Mouse (Mus musculus) urinary bladder, postnatal 10 days (tissue): Measurements from ENCODE around the gene Slc2a5.

ENCODE experiments used
- DNase-seq: peaks from one replicate; pipeline ENCODE4 v3.0.0; 2022; ENCODE audit warnings: low spot score

Slc2a5 gene

DNA sequence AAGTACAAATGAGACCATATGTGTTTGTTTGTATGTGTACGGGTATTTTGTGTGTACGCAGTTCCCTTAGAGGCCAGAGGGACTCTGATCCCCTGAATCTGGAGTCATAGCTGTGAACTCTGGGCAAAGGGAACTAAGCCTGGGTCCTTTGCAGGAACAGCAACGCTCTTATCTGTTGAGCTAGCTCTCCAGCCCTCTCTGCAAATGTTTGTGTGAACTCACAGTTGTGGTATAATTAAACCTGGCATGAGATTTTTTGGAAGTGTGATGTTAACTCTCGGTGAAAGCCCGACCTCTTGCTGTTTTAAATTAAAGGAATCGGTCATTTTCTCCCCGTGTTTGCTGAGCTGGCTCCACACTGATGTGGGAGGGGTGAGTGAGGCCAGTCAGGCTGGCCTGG is 13.4 kb upstream of the Slc2a5 start:
- DNase-seq: no peak

GRCm38 (mm10) chr4:150106637-150107036 is 12.4 kb upstream of the Slc2a5 start:
- DNase-seq: no peak

DNA sequence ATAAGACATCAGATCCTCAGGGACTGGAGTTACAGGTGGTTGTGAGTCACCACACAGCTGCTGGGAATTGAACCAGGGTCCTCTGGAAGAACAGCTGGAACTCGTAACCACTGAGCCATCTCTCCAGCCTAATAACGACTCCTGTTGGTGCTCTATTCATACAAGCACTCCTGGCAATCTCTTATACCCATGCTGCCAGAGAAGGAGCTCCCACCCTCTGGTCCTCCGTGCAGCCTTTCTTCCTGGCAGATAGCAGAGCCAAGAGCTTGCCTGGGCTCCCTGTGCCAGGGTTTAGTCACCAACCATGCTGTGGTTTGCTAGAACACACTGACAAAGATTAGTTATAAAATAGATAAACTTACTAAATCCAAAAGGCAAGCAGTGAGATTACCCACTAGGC is 9.4 kb upstream of the Slc2a5 start:
- no peak for DNase-seq

DNA sequence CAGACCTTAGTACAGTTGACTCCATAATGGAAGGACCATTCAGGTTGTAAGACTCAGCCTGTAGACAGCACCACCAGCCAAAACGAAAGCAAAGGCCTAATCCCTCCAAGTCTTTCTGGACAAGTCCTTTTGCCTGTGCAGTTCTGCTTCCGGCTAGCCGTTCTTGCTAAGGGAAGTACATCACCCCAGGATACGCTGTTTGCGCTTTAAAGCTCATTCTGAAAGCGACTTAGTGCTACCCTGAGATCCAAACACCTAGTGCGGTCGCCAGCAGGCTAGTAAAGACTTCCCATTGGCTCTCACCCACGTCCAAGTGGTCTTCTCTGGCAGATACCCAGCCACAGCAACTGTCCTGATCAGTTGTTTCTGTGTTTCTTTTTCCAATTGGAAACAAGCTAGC is 8.7 kb upstream of the Slc2a5 start:
- DNase-seq: no peak

DNA sequence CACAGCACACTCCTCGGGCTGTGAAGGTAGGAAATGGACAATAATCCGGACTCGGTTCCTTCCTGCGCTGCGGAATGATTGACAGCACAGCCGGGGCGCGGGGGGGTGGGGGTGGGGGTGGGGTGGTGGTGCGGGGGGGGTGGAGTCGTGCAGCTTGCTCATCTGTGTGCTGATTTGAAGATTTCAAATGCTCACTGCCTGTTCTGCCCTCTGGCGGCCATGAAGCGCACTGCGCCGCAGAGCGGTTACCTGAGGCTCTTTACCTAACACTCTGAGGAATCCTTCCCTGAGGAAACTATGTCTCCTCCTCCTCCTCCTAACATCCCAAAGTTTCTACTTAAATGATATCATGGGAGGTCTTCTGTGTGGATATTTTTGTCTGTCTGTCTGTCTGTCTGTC is 6.2 kb upstream of the Slc2a5 start:
- no peak for DNase-seq

- DNase-seq: no peak
Measured at GRCm38 (mm10) chr4:150114505-150115061, 4.5 kb upstream of the Slc2a5 start.

GRCm38 (mm10) chr4:150117311-150117710 is 1.8 kb upstream of the Slc2a5 start:
- DNase-seq: no peak

DNA sequence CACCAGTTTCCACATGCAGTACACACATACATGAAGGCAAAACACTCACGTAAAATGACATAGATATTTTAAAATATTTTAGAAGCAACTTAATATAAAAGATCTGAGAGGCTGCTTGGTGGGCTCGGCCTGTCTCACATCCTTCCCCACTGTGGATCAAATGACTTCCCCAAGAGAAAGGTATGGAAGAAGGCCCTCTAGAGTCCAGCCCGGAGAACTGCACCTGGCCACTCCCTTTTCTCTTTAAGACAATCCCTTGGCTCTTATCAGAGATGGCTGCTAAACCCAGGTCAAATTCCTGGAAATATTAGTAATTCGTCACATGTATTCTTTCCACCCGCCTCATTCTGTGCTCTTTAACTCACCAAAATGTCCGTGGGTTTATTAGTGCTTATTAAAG is 920 bp upstream of the Slc2a5 start:
- DNase-seq: no peak

DNA sequence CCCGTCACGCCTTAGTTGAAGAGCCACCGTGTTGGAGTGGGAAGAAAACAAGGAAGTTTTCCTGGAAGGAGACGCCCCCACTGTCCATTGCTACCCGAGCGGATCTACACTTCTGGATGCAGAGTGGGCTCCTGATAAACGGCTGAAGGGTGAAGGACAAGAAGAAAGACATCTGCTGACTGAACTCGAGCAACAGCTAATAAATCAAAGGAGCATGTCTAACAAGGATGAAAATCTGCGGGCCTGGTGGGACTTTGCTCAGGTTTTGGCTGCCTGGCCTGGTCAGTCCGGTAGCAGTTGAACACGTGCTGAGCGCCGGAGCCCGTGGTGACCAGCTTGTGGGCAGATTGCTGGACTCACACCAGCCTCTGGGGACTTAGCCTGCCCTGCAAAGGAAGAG is 557 bp downstream of the Slc2a5 start:
- DNase-seq: no peak

DNA sequence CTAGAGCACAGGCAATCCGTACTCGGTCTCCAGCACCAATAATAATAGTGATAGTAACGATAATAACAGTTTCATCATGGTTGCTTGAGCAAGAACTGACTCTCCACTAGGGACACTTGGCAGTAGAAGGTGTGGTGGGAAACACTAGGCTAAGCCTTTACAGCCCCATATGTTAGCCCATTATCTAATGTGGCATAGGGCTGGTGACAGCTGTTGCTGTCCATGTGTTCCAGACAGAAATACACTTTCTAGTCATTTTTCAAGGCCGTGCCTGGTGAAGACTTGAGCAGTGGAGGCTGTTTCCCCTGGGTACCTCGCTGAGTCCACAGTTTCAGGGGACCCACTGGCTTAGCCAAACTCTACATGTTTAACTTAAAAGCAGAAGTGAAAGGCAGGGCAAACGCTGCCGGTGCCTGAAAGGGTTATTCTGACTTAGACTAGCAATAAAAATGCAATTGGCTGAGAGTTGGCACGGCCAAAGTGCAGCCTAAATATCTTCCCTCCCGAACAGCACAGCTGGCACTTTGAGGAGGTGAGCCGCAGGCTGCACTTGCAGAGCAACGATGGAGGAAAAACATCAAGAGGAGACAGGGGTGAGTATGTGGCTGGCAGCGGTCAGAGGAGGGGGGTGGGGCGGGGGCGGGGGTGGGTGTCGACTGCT is 1.2 kb downstream of the Slc2a5 start:
- no peak for DNase-seq

DNA sequence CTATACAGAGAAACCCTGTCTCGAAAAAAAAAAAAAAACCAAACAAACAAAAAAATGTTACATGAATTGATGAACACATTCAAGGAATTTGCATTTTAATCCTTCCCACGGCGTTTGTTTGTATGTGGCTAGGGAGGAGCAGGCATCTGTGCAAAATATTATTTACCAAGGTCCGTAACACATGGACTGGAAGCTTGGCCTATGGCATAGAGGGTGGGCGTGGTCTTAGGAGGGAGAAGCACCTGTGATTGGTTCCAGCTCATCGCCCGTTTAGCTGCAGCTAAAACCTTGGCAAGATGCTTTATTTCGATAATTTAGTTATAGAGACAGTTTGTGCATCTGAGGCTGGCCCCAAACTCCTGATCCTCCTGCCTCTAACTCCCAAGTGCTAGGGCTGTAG is 2.3 kb downstream of the Slc2a5 start:
- DNase-seq: no peak

DNA sequence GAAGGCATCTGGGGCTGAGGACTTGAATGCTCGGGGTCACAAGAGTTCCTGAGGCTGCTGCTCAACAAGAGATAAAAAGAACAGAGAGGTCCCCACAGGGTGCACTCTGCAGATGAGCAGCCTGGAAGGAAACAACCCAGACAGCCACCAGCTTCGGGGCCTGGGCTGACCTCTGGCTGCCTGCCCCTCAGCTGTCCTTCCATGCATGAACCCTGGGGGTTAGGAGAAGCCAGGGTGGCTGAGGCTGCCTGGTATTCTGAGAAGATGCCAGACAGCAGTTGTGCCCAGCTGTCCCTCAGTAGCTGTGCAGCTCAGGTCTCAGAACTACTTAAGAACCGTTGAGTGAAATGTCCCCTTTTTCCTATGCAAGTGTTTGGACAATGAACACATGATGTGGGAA is 3.4 kb downstream of the Slc2a5 start:
- DNase-seq: no peak

DNA sequence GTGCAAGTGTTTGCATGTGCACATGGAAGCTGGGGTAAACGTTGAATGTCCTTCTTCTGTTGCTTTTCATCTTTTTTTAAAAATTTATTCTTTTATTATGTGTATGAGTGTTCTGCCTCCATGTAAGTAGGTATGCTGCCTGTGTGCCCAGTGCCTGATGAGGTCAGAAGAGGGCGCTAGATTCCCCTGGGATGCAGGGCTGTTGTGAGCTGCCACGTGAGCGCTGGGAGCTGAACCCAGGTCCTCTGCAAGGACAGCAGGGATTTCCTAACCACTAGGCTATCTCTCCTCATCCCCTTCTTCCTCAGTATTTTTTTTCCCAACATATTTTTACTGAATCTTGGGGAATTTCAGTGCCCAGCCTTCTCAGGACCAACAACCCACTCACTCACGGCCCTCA is 7.3 kb downstream of the Slc2a5 start:
- no peak for DNase-seq

- no peak for DNase-seq
Measured at GRCm38 (mm10) chr4:150127894-150128293, 8.8 kb downstream of the Slc2a5 start.

DNA sequence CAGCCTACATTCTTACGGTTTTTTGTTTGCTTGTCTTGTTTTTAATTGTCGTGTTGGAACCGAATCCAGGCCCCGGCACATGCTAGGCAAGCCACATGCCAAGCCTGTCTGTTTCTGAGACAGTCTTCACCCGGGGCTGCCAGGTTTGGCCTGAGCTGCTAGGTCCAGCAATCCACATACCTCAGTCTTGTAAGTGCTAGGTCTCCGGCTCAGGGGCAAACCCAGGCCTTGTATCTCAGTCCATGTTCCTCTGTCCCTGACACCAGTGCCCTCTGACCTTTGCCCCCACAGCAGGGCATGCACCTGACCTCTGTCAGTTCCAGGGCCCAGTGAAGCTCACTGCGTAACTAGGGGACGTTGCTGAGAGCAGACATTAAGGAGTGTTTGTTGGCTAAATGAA is 9.5 kb downstream of the Slc2a5 start:
- no peak for DNase-seq

- no peak for DNase-seq
Measured at GRCm38 (mm10) chr4:150130661-150131060, 11.6 kb downstream of the Slc2a5 start.

DNA sequence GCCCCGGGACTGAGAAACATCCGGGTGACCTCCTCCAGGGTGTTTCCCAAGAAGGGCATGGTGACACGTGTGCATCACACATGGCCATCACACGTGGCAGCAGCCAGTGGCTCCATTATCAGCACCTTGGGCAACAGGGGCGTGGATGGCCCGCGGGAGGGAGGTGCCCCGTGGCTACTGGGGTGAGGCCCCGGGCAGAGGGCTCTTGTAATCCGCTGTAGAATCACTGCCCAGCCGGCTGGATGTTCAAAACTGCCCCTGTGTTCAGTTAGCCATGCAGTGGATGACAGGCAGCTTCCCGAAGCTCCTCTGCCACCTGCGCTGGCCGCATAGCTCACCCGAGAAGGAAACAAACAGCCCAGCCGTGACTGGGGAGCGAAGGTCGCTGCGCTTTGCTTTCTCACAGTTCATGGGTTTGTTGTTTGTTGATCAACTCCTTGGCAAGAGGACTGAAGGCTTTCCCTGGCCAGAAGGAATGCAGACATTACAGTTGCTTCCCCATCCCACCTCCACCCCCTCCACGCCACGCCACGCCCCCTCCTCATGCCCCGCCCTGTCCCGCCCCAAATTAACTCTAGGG is 13.7 kb downstream of the Slc2a5 start:
- DNase-seq: no peak

GRCm38 (mm10) chr4:150135254-150135653 is 16.2 kb downstream of the Slc2a5 start:
- DNase-seq: no peak

- peak; percentile 39 for DNase-seq
Measured at GRCm38 (mm10) chr4:150136693-150137092, 17.6 kb downstream of the Slc2a5 start.

DNA sequence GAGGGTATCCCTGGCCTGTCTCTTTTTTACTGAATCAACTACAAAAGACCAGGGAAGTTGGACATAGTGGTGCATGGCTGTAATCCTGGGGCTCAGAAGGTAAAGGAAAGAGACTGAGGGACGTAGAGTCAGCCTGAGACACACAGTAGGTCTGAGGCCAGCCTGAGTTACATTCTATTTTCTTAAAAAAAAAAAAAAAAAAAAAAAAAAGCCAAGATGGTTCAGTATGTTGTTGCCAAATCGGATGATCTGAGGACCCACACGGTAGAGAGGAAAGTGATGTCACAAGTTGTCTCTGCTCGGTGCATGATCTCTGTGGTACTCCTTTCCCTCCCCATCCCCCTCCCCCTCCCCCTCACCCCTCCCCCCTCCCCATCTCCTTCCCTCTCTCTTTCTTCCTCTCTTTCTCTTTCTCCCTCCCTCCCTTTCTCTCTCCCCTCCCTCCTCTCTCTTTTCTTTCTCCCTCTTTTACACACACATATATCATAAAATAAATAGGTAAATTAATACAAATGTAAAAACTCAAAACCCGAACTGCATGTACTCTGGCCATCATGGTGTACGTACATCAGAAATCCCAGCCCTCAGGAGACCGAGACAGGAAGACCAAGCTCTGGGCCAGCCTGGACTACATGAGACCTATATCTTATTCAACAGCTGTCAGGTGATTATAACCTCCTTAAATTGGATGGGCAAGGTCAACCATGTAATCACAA is 18.4 kb downstream of the Slc2a5 start:
- no peak for DNase-seq

DNA sequence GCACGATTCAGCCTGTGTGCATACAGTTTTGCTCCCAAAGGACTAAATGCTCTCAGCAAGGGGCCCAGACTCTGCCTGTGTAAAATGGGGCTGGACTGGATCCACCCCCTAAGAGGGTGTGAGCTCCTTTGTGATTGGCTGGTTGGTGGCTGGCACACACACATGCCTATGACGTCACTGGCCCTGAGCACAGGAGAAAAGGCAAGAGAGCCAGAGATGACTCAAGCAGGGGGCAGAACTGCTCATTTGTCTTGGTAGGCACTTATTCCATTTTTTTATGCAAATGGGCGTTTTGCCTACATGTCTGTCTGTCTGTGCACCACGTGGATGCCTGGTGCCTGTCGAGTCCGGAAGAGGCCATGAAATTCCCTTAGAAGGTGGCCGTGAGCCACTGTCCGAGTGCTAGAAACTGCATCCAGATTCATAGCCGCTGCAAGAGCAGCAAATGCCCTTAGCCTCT is 19.0 kb downstream of the Slc2a5 start:
- DNase-seq: no peak

- no peak for DNase-seq
Measured at GRCm38 (mm10) chr4:150139090-150139489, 20.0 kb downstream of the Slc2a5 start.

GRCm38 (mm10) chr4:150140346-150140745 is 21.3 kb downstream of the Slc2a5 start:
- DNase-seq: no peak
